Mouse (Mus musculus): ENCODE results near the gene Xirp1.

GRCm38 (mm10) chr9:120069779-120070178, 46.4 kb upstream of the Xirp1 start, which contains the start of gene Cx3cr1:
- no peak for TF ChIP-seq CTCF (IDR thresholded peaks at IDR 0.05)
- TF ChIP-seq EP300 (IDR thresholded peaks at IDR 0.05) = no peak
